Mouse (Mus musculus) right cerebral cortex, postnatal 25 days (tissue): ENCODE measurements around the gene Rabggta.

Experiments
- DNase-seq: peaks from one replicate; pipeline ENCODE4 v3.0.0; 2022

The Rabggta gene

DNA sequence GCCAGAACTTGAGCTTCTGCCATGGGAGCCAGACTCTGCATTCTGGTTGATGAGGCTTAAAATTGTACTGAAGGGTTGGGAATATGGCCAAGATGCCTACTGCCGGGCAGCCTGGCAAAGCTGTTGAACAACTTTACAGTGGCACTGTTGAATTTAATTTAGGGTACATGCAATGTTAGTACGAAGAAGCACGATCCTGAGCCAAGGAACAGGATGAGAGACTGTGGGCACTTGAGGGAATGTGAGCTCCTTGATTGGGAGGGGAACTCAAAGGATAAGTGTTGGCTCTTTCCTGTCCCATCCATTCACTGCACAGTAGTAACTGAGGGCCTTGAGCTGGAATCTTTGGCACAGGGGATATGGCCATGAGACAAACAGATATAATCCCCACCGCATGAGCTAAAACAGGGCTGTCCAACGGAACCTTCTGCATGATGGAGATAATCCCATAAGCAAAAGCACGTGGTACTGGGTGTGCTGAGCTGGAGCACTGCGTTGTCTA is 8.5 kb upstream of the Rabggta start:
- DNase-seq = peak; percentile 15

DNA sequence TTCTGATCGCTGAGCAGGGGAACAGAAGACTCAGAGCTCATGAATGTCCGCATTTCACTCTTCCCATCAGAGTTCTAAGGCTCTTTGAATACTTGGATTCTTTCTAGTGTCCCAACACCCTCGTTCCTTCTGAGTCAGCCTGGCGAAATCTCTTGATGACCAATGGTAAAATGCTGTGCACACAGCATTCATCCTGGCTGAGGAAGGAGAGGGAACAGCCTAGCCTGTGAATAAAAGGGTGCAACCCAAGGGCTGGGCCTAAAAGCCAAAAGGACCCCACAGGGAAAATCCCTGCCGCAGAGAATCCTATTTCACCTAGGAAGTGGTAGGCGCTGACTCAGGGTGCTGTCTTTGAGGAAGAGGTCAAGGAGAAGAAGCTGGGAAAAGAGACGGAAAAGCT is 8.1 kb upstream of the Rabggta start:
- no peak for DNase-seq

DNA sequence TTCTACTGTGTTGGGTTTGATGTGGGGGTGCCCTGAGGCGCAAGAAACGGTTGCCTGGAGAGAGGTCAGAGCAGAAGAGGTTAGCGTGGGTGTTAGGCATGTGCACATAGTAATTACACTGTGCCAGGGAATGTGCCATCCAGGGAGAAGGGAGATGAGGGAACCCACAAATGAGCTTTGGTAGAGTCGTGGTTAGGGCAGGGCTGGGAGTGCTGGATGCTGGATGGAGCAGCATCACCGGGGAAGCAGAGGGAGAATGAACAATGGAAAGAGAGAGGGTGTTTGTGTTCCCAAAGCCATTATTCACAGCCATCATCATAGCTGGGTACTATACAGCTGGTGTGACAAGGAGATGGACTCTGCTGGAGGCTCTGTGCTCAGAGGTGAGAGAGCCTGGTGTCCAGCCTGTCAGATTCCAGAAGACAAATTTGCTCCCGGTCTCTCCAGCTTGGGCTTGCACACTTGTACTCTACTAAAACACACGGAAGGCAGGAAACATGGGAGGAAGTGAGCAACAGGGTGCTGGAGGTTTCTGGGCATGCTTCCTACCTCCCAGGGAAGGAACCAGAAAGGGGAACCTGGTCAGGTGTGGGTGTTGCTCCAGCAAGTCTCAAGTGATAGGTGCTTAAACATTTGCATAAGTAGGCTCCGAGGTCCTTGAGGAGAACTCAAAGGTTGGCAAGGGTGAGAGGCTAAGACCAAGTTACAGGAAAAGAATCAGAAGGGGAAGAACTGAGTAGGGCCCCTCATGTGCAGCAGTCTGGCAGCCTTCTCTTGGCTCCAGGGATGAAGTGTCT is 6.0 kb upstream of the Rabggta start:
- DNase-seq = no peak

DNA sequence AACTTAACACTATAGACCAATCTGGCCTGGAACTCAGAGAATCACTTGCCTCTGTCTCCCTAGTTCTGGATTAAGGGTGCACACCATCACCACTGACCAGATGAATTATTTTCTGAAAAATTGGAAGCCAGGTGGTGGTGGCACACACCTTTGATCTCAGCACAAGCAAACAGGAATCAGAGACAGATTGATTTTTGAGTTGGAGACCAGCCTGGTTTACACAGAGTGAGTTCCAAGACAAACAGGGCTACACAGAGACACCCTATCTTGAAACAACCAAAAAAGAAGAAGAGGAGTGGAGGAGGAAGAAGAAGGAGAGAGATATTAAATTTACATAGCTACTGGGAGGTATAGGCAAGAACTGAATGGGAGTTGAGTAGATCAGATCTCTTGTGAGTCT is 4.2 kb upstream of the Rabggta start:
- DNase-seq = no peak

DNA sequence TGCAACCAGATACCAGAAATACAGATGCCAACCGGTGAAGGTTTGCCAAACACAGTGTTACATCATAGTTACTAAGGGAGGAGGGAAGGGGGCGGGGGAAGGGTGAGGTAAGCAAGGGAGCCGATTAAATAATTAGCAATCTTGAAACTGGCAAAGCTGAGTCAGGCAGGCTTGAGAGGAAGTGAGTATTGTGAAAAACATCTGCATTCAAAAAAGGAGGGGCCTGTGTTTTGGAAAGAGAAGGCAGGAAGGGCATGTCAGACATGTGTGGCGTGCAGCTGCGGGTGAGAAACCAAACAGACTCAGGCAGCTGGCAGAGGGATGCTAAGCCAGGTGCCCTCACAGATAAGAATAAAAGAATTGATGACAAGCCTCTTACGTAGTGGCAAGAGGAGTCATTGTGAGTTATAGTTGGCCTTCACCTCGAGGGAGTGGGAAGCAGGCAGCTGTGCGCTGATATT is 2.4 kb upstream of the Rabggta start:
- DNase-seq = no peak

DNA sequence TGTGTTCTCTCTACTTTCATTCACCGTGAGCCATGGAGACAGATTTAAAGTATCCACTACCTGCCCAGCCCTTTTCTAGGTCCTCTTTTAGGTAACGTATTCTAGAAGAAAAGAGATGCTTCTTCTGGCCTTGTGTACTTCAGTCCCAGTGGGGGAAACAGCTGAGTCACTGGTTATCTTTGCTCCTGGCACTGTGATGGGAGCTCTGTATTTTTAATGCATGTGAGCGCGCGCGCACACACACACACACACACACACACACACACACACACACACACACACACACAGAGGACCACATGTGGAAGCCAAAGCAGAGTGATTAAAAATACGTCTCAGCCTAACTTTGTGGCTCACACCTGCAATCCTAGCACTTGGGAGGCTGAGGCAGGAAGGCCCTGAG is 1.4 kb upstream of the Rabggta start:
- DNase-seq = no peak

DNA sequence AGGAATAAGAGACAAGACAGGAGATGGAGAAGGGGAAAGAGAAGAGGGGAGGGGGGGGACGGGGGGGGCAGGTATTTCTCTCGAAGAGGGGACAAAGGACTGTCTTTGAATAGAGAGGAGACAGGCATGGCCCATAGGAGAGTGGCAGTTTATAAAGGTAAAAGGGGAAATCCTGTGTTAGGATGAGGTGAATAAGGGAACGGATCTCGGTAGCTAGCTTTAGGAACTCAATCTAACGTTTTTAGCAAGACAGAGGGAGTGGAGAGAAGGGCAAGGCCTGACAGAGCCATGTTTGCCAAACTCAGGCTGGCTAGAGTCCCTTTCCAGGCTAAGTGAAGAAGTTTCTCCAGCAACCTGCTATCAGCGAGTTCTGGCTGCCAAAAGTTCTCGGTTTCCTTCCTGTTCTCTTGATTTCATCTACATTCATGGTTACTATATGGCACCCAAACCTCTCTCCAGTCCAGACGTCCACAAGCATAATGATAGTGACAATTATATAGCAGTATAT is 429 bp upstream of the Rabggta start:
- no peak for DNase-seq

DNA sequence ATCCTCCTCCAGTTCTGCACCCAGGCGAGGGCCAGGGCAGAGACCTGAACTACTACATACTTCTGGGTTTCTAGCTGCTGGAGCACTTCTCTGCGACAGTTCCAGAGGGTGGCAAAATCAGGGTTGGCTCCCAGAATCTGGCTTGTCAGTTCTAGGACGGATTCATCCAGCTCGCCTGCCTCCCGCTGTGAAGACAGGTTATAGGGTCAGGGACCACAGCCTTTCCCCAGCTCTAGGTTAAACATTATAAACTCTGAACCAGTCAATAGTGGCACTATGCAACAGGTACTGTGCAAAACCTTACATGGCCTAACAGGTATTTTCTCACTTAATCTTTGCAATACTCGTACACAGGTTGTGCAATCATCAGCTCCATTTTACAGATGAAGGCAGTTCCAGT is 987 bp downstream of the Rabggta start:
- no peak for DNase-seq

DNA sequence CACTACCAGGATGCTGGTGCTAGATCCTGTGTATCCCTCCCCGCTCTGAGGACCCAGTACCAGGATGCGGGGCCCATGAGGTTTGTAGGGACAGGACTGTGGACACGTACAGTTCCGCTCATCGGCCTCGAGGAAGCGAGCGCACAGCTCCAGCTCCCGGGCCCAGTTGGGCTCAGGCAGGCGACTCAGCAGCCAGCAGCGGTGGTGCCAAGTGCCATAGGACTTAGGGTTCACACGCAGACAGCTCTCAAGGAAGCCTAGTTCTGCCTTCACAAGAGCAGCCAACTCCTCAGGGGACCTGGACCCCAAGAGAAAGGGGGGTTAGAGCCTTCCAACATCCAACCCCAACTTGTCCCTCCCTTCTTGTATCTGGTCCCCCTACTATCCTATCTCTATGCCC is 1.4 kb downstream of the Rabggta start:
- no peak for DNase-seq

DNA sequence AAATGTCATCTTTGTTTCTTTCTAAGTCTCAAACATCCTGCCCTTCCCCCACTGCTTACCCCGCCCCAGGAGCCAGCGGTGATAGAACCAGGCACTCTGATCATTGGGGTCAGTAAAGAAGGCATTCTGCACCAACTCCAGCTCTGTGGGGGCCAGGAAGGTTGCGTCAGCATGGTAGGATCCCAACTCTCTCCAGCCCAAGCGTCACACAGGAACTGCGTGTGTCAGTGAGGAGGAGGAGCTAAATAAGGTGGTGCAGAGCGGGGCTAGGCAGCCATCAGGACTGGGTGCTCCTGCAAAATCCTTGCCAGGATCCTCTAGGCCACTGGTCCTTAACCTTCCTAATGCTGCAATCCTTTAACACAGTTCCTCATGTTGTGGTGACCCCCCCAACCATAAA is 2.3 kb downstream of the Rabggta start:
- no peak for DNase-seq

DNA sequence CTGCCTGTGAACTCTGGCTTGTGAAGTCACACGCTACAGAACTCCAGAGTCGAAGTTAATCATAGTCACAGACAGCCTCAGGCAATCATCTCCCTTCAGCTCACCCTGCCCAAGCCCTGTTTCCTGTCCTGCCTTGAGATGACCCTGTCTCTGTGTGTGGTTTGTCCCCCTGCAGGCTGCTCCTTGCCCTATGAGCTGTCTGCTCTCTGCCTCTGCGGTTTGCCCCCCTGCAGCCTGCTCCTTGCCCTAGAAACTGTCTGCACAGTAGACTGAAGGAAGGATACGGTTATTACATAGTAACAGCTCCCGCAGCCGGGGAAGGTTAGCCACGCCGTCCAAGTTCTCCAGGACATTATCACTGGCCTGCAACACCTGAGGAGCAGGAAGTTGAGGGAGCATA is 5.2 kb downstream of the Rabggta start:
- no peak for DNase-seq

DNA sequence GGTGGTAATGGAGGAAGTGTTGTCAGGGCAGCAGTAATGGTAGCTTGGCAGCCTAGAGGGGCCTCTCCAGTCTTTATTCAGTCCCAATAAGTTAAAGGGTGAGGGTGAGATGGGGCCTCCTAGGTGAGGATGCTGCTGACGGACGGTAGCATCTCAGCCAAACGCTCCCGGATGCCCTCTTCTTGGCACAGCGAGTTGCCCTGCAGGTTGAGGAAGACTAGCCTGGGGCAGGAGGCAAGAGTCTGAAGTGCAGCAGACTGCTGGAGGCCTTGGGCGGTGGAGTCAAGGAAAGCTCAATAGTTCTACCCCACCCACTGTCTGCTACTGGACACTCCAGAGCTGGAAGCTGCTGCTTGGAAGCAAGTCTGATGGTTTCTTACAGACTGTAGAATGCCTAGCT is 5.8 kb downstream of the Rabggta start:
- DNase-seq = no peak

DNA sequence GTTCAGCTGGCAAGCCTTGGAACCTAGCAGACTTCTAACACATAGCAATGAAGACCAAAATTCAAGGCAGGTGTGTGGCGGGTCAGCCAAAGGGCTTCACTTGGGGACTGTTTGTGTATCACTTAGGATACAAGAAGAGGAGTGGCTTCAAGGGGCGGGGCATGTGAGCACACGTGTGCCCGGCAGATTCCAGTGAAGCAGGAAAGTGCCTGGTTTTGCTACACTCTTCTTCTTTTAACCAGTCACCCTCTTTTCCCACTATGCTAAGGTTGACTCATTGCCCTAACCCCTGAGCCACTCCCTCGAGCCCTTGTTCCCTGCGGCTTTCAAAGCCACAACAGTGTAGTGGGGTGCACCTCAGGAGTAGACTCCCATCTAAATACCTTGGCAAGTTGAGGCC is 7.2 kb downstream of the Rabggta start:
- DNase-seq = no peak

DNA sequence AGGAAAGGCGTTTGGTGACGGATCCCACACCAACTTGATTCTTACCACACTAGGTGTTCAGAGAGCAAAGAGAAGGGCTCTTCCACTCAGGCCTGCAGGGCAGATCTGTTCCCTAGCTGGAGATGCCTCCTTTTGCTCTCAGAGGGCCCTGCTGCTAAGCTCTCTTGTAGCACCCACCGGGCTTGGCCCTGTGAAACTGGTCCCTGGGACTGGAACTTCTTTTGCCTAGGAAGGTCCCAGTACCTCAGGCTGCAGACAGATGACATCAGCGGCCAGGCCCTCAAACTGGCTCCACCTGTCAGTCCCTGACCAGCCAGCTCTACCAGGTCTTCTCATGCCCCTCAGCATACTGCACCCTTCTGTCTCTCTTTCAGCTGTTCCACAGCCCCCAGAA is 8.3 kb downstream of the Rabggta start, which contains the start of gene Tgm1:
Gene Tgm1 (minus strand): TSS at position 198 of the 394 bp plus-strand sequence.
- no peak for DNase-seq

DNA sequence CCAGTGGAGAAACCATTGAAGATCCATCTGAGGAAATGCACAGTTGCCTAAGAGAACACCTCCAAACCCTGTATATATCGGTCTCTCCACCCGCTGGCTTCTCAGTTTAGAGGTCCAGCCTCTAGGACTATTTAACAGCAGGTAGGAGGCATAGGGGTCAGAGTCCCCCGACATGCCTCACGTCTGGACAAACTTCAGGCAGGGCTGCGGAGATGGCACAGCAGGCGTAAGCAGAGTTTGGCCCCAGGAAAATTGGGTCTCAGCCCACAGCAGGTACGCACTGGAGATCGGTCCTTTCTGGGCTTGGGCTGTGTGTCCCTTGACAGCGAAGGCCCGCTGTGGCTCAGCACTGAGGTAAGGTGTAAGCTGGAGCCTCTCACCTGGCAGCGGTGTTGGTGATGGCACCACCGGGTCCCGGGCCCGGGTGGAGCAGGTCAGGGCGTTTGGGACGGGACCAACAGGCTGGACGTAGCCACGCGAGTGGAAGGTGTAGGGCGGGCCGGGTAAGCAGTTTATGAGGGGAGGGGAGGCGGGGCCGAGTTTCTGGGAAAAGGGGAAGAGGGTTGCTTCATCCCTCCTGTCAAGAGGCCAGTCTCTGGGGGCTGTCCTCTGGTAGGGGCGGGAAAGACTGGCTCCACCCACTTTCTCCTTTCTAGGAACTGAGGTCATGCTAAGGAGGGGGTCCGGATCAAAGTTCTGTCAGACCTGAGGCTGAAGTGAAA is 8.9 kb downstream of the Rabggta start:
- no peak for DNase-seq

DNA sequence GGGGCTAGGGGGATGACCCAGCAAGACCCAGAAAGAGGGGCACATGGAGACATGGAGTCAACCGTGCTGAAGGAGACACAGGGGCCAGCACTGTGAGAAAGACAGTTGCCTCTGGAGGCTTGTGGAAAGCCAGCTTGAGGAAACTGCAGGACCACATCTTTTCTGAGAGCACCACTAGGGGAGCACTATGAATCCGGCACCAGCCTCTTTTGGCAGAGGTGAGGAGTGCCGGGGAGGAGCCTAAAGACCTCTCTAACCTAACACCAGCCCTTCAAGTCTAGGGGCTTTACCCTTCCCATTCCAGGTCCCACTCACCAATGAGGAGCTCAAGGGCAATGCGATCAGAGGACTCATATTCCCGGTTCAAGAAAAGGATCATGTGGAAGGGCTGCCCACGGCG is 10.3 kb downstream of the Rabggta start:
- DNase-seq = no peak

DNA sequence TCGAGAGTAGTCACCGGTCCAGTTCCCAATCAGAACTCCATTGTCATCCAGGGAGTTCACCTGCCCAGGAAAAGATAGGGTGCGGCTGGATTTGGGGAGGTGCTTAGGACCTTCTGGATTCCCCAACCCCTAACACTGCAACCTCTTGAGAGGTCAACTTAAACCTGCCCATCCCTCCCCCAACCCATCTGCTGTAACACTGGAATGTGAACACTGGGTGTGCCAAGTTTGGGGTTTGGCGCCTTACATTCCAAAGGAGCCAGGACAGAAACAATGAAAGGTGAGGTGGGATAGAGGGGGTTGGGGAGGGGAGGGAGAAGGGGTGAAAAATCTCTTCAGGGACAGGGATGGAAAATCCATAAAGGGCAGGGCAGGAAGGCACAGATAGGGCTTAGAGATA is 12.6 kb downstream of the Rabggta start:
- no peak for DNase-seq

DNA sequence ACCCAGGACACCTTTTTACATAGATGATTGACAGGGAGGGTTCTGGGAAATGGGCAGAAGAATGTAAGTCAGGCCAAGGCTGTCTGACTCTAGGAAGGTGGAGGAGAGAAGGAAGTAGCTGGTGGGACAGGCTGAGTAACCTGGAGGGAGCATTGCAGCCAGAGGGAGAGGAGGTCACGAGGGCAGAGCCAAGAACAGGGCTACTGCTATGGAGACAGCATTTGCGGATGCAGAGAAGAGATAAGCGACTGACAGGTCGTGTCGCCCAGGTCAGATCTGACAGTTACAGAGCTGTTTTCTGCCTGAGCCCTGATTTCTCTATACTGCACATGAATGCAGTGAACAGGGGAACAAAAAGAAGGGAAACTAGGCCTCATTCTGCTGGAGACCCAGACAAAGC is 14.7 kb downstream of the Rabggta start:
- no peak for DNase-seq

DNA sequence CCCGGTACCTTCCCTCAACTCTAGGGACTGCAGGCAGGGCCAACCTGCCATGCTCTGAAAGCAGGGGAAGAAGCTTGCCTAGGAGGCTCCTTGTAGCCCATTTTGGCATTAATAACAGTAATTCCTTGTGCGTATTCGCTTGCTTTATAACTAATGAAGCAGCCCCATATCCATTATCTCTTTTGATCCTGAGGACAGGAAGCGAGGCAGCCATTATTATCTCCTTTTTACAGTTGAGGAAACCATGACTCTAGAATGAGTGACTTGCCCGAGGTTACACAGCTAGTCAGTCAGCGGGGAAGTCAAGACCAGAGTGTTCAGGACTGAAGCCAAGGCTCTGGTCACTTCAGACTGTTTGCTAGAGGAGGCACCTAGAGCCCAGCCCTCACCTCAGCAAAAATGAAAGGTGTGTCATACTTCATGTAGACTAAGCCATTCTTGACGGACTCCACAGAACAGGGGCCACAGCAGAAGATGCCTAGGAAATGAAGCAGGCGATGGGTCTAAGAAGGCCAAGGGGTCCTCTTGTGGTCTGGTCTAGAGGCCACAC is 15.9 kb downstream of the Rabggta start:
- DNase-seq = no peak

DNA sequence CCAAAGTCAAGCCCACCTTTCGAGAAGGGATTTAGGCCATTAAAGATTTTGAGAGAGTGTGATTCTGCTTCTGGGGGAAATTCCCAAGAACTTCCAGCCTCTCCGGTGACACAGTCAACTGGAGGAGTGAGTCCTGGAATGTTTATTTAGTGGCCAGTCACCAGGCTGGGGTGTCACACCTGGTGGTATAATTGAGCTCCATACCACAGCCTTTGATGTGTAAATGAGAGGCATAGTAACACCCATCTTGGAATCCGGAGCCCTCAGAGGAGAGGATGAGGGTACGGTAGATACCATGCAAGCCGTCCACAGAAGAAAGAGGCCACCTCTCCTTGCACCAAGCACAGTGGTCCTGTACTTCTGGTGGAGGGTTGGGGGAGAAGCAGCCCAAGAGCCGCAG is 19.3 kb downstream of the Rabggta start:
- no peak for DNase-seq

DNA sequence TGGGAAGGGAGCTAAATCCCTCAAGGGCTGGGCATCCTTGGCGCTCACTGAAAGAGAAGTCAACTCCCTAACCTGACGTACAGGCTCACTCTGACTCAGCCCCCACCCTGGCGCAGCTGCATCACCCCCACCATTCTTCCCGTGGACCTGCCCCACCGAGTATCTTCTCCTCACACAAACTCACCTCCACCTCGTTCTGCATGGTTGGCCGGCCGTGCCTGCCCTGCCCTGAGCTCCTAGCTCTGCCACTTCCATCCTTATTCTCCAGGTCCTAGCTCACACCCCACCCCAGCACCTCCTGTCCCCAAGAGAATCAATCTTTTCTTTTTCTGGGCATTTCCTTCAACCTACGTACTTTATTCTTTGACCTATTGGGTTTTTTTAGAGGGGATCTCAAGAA is 20.9 kb downstream of the Rabggta start:
- DNase-seq = no peak

DNA sequence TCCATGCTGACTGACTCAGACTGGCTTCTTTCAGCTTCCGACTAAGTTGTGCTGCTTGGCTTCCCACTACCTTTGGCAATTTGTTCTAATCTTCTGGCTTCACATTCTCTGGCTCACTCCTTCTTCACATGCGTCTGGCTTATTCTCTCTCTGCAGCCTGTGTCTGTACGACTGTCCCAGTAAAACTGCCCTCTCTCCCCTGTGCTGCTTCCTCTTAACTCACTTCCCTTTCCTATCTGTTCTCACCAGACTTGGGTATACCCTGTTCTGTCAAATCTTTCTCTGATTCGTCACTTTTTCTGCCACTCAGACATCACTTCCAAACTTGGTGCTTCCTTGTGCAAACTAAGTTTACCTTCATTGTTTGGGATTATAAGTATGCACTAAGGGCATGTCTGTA is 24.8 kb downstream of the Rabggta start:
- DNase-seq = no peak

DNA sequence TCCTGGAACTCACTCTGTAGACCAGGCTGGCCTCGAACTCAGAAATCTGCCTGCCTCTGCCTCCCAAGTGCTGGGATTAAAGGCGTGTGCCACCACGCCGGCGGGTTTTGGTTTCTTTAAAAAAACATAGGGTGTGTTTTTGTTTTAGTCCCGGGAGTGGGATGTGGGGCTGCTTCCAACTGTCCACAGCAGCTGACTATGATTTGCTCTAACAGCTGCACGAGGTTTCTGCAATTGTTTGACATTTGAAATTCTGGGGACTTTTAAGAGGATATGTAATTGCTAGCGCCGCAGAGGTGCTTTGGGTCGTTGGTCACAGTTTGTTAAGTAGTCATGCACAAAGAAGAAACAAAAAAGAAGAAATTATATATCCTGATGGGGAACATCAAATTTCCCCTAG is 32.6 kb downstream of the Rabggta start:
- no peak for DNase-seq

DNA sequence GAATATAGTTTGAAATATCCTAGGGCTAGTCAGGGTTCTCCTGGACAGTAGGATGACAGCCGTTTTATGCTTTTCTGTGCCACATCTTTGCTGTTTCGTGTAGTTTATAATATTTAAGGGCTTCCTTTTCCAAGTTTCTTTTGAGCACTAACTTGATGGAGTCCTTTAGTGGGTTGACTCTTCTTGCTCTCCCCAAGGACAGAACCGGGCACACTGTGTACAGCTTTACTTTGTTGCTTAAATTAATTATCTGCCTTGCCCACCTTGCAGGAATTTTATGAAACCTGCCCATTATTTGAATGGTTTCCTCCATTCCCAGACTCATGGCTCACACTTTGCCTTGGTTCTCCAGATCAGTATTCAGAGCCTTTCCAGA is 40.0 kb downstream of the Rabggta start:
- no peak for DNase-seq
